Mouse (Mus musculus): ENCODE data around the gene Paics. TPM values are rescaled to one million over a fixed set of nuclear protein-coding genes. Genes with fewer than 3 reads are reported as not detected.

Paics gene
- polyA plus RNA-seq, 1 experiment from 2014 or later, result 216 TPM

DNA sequence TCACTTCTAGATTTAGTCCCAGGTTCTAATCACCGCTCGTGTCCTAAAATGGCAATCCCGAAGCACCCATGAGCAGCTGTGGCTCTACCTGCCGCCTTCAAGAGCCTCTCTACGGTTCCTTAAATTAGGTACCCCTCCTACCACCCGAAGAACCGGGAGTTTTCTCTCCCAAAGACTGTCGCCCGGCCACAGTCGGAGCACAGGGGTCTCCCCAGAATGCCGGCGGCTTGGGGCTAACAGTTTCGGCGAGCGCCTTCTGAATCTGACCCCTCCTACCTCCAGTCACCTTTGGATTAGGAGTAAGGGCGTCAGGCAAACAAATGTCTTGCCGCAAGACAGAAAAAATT is 23.1 kb downstream of the Paics start:
- peaks cover 29% of the 10 kb centered on the region for H3K4me1 ChIP-seq (replicated peaks)
- peak overlapping the region; percentile 95 for H3K9ac ChIP-seq
- H3K36me3 ChIP-seq, result peaks cover 40% of the 10 kb centered on the region
- H3K27ac ChIP-seq, result 0 out of 2 replicates have a peak overlapping the region, but pooled peaks have one; percentile 47
- DNase-seq (no peak), ATAC-seq (ENCODE audit: low read depth) (peak; percentile 31)
- no peaks in the 10 kb centered on the region for H3K27me3 ChIP-seq
- WGBS (ENCODE audit: insufficient replicate concordance), result 2% methylated on average over 17 of the region's 17 CpGs
- H3K9me3 ChIP-seq (replicated peaks), result no peaks in the 10 kb centered on the region
- peak overlapping the region; percentile 98 for H3K4me3 ChIP-seq (replicated peaks)
- H3K4me2 ChIP-seq, result peak overlapping the region; percentile 82

DNA sequence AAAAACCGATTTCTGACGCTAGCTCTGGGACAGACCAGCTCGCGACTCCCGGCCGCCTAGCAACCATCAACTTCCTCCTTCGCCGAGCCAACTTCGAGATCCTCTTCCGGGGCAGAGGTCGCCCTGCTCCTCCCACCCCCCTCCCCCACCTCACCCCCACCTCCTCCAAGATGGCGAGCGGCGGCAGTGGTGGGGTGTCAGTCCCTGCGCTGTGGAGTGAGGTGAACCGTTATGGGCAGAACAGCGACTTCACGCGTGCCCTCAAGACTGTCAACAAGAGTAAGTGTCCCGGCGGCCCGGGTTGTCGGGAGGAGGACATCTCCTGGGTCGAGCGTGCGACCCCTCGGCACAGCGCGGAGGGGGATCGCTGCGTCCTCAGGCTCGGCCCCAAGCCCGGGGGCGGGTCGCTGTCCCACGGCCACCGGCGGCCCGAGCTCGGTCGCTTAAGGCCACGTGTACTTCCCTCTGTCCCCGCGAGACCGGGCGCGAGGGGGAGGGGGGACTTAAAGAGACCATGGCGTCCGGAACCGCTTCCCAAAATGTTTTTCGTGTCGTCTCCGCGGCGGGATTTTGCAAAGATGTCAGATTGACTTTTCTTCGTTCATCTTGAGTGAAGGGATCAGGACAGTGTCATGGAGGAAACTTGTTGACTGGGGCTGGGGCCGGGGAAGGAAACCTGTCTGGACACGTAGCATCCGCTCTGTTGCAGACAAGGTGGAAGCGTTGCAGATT is 23.6 kb downstream of the Paics start, which contains the start of gene Srp72:
Srp72 (plus strand) TSS at position 130 of the 732 bp plus-strand sequence.
- peak within 1 kb of the TSS; percentile 95 for H3K9ac ChIP-seq
- peak within 1 kb of the TSS; percentile 98 for H3K4me3 ChIP-seq (replicated peaks)
- H3K27me3 ChIP-seq, result no peaks in the 10 kb centered on the region
- H3K36me3 ChIP-seq, result peaks cover 39% of the 10 kb centered on the region
- peak; percentile 64 for DNase-seq
- H3K9me3 ChIP-seq (replicated peaks), result no peaks in the 10 kb centered on the region
- H3K4me2 ChIP-seq, result peak within 1 kb of the TSS; percentile 82
- H3K27ac ChIP-seq, result peak within 1 kb of the TSS; percentile 87
- H3K4me1 ChIP-seq (replicated peaks), result peaks cover 29% of the 10 kb centered on the region
- under 1% methylated on average over 60 of the region's 60 CpGs for WGBS (ENCODE audit: insufficient replicate concordance)
- ATAC-seq (ENCODE audit: low read depth), result peak; percentile 88

DNA sequence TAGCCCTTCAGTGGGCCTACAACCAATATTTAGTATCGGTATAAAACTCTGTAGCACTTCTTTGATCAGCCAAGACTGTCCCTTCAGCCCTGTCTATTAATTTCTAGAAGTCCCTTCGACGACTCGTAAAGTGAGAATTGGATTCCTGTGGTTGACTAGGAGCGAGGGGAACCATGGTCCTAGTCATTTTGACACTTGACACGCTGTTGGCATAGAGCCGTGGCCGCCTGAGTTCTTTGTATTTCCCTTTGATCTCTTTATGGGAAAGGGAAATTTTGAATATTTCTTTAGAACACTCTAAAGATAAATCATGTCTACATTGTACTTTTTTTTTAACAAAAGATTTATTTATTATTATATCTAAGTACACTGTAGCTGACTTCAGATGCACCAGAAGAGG is 24.6 kb downstream of the Paics start:
- WGBS (ENCODE audit: insufficient replicate concordance), result 73% methylated on average over 8 of the region's 8 CpGs
- Histone ChIP-seq H3K27me3 (no peaks in the 10 kb centered on the region), H3K4me2 (peak overlapping the region; percentile 82), H3K27ac (peak overlapping the region; percentile 87; the same call in 1 of the 2 replicates), H3K9ac (peak overlapping the region; percentile 95), H3K4me3 (replicated peaks) (peak overlapping the region; percentile 98), H3K36me3 (peaks cover 42% of the 10 kb centered on the region), H3K9me3 (replicated peaks) (no peaks in the 10 kb centered on the region), H3K4me1 (replicated peaks) (peaks cover 29% of the 10 kb centered on the region)
- DNase-seq (no peak), ATAC-seq (ENCODE audit: low read depth) (no peak)

DNA sequence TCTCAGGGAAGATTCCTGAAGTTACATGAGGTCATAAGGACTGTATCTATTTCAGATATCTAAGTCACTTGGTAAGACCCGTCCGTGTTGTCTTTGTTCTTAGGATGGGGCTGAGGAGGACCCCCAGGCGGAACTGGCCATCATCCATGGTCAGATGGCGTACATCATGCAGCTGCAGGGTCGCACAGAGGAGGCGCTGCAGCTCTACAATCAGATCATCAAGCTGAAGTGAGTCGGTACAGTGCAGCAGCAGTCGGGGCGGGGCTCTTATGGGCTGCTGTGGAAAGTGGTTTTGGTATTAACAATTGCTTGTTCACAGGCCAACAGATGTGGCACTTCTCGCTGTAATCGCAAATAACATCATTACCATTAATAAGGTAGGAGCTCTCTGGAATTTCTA is 32.9 kb downstream of the Paics start:
- 82% methylated on average over 11 of the region's 11 CpGs for WGBS (ENCODE audit: insufficient replicate concordance)
- H3K4me2 ChIP-seq, result no peak overlapping the region

DNA sequence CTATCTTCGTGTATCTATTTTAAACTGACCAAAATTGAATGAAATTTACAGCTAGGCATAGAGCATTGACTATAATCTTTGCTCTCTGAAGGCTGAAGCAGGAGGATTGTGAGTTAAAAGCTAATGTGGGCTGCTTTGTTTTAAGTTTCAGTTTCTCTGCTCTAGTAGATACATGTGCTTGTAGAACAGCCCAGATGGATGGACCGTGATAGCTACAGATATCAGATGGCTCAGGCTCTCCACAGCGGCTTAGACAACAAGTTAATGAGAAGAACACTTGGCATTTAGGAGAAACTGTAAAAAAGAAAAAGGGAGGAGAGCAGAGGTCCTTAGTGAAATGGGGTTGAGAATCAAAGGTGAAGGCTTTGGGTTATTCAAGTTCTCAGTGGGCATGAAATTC is 39.7 kb downstream of the Paics start:
- peaks cover 83% of the 10 kb centered on the region for H3K36me3 ChIP-seq
- H3K9ac ChIP-seq, result peak overlapping the region; percentile 45; the same call in 1 of the 2 replicates
- H3K9me3 ChIP-seq (replicated peaks), result no peaks in the 10 kb centered on the region
- DNase-seq, result peak; percentile 40
- no peaks in the 10 kb centered on the region for H3K27me3 ChIP-seq
- ATAC-seq (ENCODE audit: low read depth), result peak; percentile 63
- no peak overlapping the region for H3K4me3 ChIP-seq (replicated peaks)
- H3K4me2 ChIP-seq, result peak overlapping the region; percentile 23; the same call in 1 of the 2 replicates
- 27% methylated on average over 3 of the region's 3 CpGs for WGBS (ENCODE audit: insufficient replicate concordance)
- H3K27ac ChIP-seq, result peak overlapping the region; percentile 80
- peaks cover 46% of the 10 kb centered on the region for H3K4me1 ChIP-seq (replicated peaks)

More for the DNA sequence above, 32.9 kb downstream of the Paics start:
- ATAC-seq (ENCODE audit: low read depth) (no peak), DNase-seq (no peak)
- H3K9me3 ChIP-seq (replicated peaks), result no peaks in the 10 kb centered on the region
- H3K27me3 ChIP-seq, result no peaks in the 10 kb centered on the region
- H3K4me3 ChIP-seq (replicated peaks), result no peak overlapping the region
- H3K36me3 ChIP-seq, result peaks cover 79% of the 10 kb centered on the region
- H3K9ac ChIP-seq, result no peak overlapping the region
- H3K27ac ChIP-seq, result no peak overlapping the region
- H3K4me1 ChIP-seq (replicated peaks), result no peaks in the 10 kb centered on the region

DNA sequence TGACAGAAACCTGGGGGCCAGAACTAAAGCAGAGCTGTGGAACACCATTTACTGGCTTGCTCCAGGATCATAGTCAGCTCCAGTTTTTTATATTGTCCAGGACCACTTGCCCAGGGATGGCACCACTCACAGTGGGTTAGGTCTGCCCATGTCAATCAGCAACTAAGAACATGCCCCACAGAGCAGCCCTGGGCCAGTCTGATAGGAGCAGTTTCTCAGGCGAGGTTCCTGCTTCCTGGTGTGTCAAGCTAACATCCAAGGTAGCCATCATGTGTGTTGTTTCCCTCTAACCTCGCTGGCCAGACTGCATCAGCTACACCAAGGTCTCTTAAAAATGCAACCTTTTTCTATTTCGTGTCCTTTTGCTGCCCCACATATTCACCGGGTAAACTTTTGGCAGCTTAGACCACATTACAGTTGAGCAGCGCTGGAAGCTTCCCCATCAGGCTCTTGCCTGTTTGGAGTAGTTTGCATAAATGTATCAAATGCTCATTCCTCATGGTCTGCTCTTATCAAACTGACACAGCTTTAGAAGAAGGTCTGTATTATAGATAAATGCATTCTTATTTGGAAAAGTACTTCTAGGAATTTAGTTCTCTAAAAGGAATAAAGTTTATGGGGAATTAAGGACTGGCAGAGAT is 42.2 kb downstream of the Paics start:
- DNase-seq, result peak; percentile 71
- 51% methylated on average over 5 of the region's 5 CpGs for WGBS (ENCODE audit: insufficient replicate concordance)
- Histone ChIP-seq H3K9me3 (replicated peaks) (no peaks in the 10 kb centered on the region), H3K36me3 (peaks cover 84% of the 10 kb centered on the region), H3K4me2 (peak overlapping the region; percentile 26; the same call in 1 of the 2 replicates), H3K27ac (peak overlapping the region; percentile 89), H3K27me3 (no peaks in the 10 kb centered on the region), H3K4me1 (replicated peaks) (peaks cover 46% of the 10 kb centered on the region), H3K4me3 (replicated peaks) (no peak overlapping the region), H3K9ac (peak overlapping the region; percentile 43)
- ATAC-seq (ENCODE audit: low read depth), result peak; percentile 96

DNA sequence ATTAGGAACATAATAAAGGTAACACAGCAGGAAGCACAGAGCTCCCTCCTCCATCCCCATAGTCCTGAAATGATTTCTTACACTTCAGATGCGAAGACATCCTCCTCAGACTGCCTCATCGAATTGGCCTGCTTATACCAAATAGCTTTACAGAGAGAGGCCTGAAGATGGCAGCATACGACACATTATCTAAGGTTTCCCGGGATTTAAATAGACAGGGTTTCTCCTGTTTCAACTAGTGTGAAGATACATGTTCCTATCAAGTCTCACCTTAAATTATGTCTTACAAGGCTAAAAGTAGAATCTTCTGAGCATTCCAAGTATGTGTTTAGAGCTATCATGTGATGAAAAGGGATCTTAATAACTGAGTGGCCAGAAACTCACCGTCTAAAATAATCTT is 47.3 kb downstream of the Paics start:
- Histone ChIP-seq H3K27ac (no peak overlapping the region), H3K4me1 (replicated peaks) (peaks cover 12% of the 10 kb centered on the region), H3K36me3 (peaks cover 71% of the 10 kb centered on the region), H3K27me3 (no peaks in the 10 kb centered on the region), H3K9me3 (replicated peaks) (no peaks in the 10 kb centered on the region), H3K4me2 (no peak overlapping the region), H3K9ac (no peak overlapping the region), H3K4me3 (replicated peaks) (no peak overlapping the region)
- DNase-seq, result no peak
- WGBS (ENCODE audit: insufficient replicate concordance), result 66% methylated on average over 5 of the region's 5 CpGs
- no peak for ATAC-seq (ENCODE audit: low read depth)

DNA sequence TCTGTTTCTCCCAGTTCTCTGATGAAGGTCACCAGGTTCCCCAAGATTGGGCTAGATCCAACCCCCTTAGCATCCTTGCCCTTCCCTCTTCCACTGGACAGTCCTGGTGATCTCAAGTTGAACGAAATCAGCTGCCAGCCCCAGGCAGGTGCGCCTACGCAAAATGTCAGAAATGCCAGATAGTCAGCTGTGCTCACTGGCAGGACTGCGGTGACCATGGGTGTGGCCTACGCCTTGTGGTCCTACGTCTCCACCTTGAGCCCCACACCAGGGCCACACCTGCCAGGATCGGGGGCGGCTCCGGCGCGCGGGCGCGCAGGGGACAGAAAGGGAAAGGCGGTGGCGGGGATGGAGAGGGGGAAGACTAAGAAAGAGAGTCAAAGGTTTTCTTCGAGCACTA is 50.1 kb downstream of the Paics start:
- Histone ChIP-seq H3K4me1 (replicated peaks) (no peaks in the 10 kb centered on the region), H3K4me2 (no peak overlapping the region), H3K27ac (no peak overlapping the region), H3K4me3 (replicated peaks) (no peak overlapping the region), H3K36me3 (peaks cover 44% of the 10 kb centered on the region), H3K9ac (no peak overlapping the region), H3K27me3 (no peaks in the 10 kb centered on the region), H3K9me3 (replicated peaks) (no peaks in the 10 kb centered on the region)
- ATAC-seq (ENCODE audit: low read depth) (no peak), DNase-seq (no peak)
- WGBS (ENCODE audit: insufficient replicate concordance), result 87% methylated on average over 17 of the region's 17 CpGs

DNA sequence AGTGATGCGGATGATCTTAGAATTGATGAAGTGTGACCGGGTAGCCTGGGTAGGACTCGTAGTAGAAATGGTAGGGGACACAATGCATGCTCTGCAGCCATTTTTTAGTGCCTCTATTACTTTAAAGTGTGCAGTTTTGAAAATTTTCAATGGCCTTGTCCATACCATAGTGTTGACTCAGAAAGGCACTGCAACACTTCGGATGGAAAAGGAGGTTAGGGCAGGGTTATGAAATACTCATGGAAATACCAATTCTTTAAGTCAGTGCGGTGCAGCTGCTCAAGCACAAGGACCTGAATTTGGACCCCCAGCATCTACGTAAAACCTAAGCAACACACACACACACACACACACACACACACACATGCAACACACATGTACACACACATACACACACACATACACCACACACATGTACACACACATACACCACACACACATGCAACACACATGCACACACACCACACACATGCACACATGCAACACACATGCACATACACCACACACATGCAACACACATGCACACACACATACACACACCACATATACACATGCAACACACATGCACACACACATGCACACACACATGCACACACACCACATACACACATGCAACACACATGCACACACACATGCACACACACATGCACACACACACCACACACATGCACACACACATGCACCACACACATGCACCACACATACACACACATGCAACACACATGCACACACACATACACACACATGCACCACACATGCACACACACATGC is 53.1 kb downstream of the Paics start, which contains the start of gene Arl9:
Arl9 (plus strand) TSS at position 5 of the 771 bp plus-strand sequence.
- no peak for ATAC-seq (ENCODE audit: low read depth)
- H3K4me3 ChIP-seq (replicated peaks), result no peak within 1 kb of the TSS
- peaks cover 18% of the 10 kb centered on the region for H3K36me3 ChIP-seq
- 83% methylated on average over 6 of the region's 6 CpGs for WGBS (ENCODE audit: insufficient replicate concordance)
- H3K4me2 ChIP-seq, result no peak within 1 kb of the TSS
- H3K27ac ChIP-seq, result no peak within 1 kb of the TSS
- H3K9ac ChIP-seq, result no peak within 1 kb of the TSS
- H3K27me3 ChIP-seq, result no peaks in the 10 kb centered on the region
- no peaks in the 10 kb centered on the region for H3K9me3 ChIP-seq (replicated peaks)
- H3K4me1 ChIP-seq (replicated peaks), result no peaks in the 10 kb centered on the region
- no peak for DNase-seq

DNA sequence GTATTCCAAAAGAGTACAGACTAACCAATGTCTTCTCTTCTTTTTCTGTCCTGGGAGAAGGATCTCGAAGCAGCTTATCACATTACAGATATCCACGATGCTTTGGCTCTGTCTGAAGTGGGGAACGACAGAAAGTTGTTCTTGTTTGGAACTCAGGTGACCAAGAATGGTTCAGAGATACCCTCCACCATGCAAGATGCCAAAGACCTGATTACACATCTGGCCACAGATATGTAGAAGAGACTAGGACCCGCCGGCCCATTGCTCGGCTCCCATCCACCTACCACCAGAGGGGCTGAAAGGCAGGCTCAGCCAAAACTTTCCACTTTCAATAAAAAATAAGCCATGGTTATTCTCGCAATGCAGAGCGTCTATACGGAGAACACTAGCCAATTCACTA is 59.2 kb downstream of the Paics start:
- Histone ChIP-seq H3K4me1 (replicated peaks) (peaks cover 31% of the 10 kb centered on the region), H3K27me3 (no peaks in the 10 kb centered on the region), H3K4me2 (no peak overlapping the region), H3K9me3 (replicated peaks) (no peaks in the 10 kb centered on the region), H3K9ac (no peak overlapping the region), H3K27ac (no peak overlapping the region), H3K36me3 (no peaks in the 10 kb centered on the region), H3K4me3 (replicated peaks) (no peak overlapping the region)
- no peak for DNase-seq
- 53% methylated on average over 9 of the region's 9 CpGs for WGBS (ENCODE audit: insufficient replicate concordance)
- peak; percentile 64 for ATAC-seq (ENCODE audit: low read depth)

DNA sequence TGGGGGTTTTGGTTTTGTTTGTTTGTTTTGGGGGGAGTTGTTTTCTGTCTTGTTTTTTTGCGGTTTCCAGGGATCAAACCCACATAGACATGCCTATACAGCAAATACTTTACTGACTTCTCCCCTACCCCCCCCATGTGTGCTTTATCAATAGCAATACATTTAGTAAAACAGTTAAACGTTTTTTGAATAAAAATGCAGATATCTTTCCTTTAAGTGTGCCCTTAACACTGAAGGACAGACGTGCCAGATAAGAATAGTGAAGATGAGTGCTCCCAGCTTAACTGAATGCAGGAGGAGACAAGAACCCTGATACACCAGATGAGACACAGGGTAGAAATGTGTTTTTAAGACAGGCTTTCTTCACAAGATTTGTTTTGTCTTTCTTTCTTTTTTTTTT is 60.0 kb downstream of the Paics start:
- peaks cover 38% of the 10 kb centered on the region for H3K4me1 ChIP-seq (replicated peaks)
- no peaks in the 10 kb centered on the region for H3K9me3 ChIP-seq (replicated peaks)
- no peaks in the 10 kb centered on the region for H3K36me3 ChIP-seq
- ATAC-seq (ENCODE audit: low read depth) (peak; percentile 68), DNase-seq (no peak)
- no peak overlapping the region for H3K4me3 ChIP-seq (replicated peaks)
- WGBS (ENCODE audit: insufficient replicate concordance), result 28% methylated on average over 3 of the region's 3 CpGs
- no peak overlapping the region for H3K9ac ChIP-seq
- H3K4me2 ChIP-seq, result no peak overlapping the region
- H3K27ac ChIP-seq, result peak overlapping the region; percentile 34
- H3K27me3 ChIP-seq, result no peaks in the 10 kb centered on the region

Data from liver, embryonic 13.5 days (tissue).